Mouse (Mus musculus) liver, adult (tissue): ENCODE results near the gene Sohlh2.

ENCODE experiments used
- GATA4 ChIP-seq: IDR thresholded peaks from 2 replicates; pipeline ENCODE4 v1.6.1; 2014; ENCODE audit warnings: mild to moderate bottlenecking, low read length; ENCODE audit not compliant: insufficient replicate concordance

The Sohlh2 gene

DNA sequence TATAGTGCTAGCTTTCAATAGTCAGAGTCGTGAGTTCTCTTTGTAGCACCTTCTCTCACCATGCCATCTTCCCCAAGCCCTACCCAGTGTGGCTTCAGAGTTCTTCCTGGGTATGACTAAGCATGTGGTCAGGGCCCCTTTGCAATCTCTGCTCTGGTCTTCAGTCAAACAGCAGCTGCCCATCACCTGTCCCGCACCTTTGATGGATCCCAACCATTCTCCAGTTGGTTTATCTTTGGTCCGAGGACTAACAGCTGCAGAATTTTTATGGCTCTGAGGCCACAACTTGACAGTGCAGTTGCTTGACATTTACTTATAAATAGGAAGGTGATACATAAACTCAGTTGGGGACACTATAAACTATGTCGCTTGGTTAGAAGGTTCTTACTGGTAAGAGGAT, 9.8 kb downstream of the Sohlh2 start:
- no peak for TF ChIP-seq GATA4

- no peak for TF ChIP-seq GATA4
Measured at GRCm38 (mm10) chr3:55193351-55193750, 11.5 kb downstream of the Sohlh2 start.

- no peak for TF ChIP-seq GATA4
Measured at GRCm38 (mm10) chr3:55194792-55195191, 13.0 kb downstream of the Sohlh2 start.

DNA sequence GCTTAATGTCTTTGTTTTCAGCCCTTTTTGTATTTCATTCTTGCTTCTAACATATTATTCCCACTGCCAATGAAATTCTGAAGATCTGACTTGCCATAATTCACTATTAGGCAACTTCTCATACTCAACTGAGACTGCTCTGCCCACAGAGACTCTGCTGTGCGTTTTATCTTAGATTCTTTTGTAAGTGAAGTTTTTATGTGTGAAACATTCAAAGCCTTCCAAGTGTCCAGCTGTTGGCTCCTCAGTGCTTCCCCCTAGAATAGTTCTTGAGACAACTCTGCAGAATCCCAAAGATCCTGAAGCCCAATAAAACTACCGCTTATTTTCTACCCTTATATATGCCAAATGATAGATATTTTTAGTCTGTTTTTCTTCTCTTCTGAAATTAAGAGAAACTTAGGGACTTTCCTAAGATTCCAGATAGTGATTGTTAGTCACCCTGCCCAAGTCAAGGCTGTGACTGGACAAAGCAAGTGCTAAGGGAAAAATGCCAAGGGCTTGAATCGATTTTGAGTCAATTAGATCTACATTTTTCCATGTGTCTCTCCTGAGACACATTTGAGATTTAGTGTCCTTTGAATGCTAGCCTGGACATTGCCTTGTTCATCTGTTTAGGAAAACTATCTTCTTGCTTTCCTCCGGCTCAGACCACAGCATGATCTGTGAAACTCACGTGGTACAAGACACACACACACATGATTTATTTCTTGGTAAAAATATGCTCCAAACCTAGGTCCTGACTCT, 13.9 kb downstream of the Sohlh2 start:
- no peak for TF ChIP-seq GATA4

- TF ChIP-seq GATA4: no peak
Measured at GRCm38 (mm10) chr3:55196328-55196710, 14.5 kb downstream of the Sohlh2 start.

DNA sequence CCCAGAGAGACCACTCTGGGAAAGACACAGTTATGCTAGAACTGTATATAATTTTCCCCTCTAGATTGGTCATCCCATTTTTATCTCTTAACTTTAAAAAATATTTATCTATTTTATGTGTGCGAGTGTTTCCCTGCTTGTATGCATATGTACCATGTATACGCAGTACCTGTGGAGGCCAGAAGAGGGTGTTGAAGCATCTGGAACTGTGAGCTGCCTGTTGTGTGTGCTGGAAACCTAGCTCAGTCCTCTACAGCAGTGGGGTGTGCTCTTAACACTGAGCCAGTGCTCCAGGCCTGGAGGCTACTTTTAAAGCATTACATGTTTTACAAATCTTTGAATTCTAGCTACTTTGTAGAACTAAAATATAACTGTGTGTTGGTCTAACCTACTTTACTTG, 24.6 kb downstream of the Sohlh2 start:
- no peak for TF ChIP-seq GATA4

DNA sequence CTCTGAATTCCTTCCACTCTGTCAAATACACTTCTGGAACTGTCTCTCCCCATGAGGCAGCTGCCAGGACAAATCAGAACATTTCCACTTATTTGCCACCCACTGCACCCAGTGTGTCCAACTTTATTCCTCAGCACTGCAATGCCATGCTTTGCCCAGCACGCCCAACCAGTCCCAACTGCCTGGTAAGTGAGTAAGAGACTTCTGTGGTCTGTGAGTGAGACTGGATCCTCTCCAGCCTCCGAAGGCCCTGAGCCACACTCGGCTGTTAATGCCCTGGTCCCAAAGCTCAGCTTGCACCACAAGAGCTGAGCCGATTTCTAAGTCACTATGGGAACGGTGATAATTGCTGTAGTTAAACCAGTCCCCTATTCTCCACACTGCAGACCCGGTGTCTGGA, 25.8 kb downstream of the Sohlh2 start:
- no peak for TF ChIP-seq GATA4

- TF ChIP-seq GATA4: no peak
Measured at GRCm38 (mm10) chr3:55212254-55212653, 30.4 kb downstream of the Sohlh2 start.

GRCm38 (mm10) chr3:55213785-55214184, 32.0 kb downstream of the Sohlh2 start:
- TF ChIP-seq GATA4: no peak

DNA sequence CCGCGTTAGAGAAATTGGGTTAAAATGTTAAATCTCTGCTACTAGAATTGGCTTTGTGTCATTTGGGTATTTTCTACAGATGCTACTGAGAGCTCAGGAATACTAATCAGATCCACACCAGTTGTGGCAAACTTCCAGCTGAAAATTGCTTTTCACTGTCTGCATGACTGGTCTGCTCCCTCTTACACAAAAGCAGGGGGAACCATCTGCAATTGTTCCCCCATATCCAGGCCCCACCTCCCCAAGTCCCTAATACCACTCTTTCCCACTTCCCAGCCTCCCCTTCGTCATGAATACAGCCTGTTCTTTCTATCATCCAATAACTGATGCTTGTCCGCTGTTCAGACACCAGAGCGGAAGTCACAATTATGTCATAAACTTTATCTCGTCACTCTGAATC, 32.6 kb downstream of the Sohlh2 start:
- no peak for TF ChIP-seq GATA4

GRCm38 (mm10) chr3:55222502-55222901, 40.7 kb downstream of the Sohlh2 start:
- no peak for TF ChIP-seq GATA4

DNA sequence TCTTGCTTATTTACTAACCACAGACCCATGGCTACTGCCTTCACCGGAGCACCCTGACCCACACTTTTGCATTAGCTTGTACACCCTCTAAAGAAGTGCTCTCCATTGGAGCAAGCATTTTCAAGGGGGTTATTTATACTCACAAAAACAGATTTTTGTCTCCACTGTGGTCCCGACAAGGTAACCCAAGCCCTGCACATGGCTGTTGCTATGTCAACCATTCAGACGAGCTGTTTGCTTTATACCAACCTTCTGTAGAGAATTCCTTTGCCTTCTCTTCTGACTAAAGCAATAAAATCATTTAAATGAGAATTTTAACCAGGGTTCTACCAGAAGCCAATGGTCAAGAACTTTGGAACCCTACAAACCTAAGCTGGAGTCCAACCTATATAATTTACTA, 42.0 kb downstream of the Sohlh2 start:
- no peak for TF ChIP-seq GATA4

GRCm38 (mm10) chr3:55226501-55227213, 44.8 kb downstream of the Sohlh2 start:
- TF ChIP-seq GATA4: no peak

DNA sequence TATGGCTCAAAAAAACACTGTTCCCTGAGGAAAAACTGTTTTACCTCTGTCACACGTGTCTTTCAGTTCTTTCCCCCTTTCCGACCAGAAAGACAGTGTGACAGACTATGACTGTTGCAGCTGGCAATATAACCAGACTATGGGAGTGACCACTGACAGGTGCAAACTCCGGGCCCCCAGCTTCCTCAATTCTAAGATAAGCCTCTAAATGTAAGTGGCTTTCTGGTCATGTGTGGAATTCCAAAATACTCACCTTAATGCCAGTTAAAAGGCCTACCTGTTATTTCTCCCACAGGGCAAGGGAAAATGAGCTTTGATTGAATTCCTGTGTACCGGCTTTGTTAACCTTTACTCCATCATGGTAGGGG, 45.4 kb downstream of the Sohlh2 start:
- TF ChIP-seq GATA4: no peak

GRCm38 (mm10) chr3:55241730-55242421, 60.0 kb downstream of the Sohlh2 start, which contains the start of gene Dclk1:
TSS of gene Dclk1 (plus strand) at chr3:55242364.
- TF ChIP-seq GATA4: no peak
